In the genomic region with DNA sequence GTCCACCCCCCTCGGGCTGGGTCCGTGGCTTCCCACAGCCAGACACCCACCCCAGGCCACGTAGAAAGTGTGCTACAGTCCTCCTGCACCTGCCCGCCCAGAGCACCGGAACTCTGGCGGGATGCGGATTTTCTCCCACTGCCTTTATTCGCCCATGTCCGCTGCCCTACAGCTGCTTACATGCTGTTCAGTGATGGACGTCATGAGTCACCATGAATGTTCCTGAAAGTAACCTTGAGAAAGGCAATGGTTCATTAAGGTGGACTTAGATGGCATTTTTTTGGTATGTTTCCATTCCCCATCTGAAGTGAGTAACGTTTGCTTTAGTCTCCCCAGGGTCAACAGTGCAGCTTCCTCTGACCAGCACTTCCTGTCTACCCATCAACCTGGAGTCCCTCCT, we compare ENCODE assay signal across 27 mouse cellular contexts.
A peak's percentile ranks its signal among the peaks of the same experiment; 100 is the strongest.
DNase-seq lines count a peak whose midpoint lies in the region; ATAC-seq and TF ChIP-seq lines count a peak whose summit lies in the region.
"Had no signal": no experiment of that assay in that cellular context is flagged by ENCODE, and none has a peak within 500 bp of the region (broad histone marks: within the 10 kb centered on the region; RNA-seq: fewer than 3 reads in every experiment).

No protein-coding gene starts in this region.

- no peak overlapping the region for H3K27ac ChIP-seq in midbrain, postnatal 0 days (ENCODE audit: low read depth, low read length)
- H3K27ac ChIP-seq: embryonic facial prominence, embryonic 12.5 days; embryonic facial prominence, embryonic 15.5 days; heart, adult 2 months; heart, embryonic 10.5 days; heart, embryonic 13.5 days; hindbrain, embryonic 13.5 days; intestine, embryonic 15.5 days had no signal

- WGBS in midbrain, postnatal 0 days, result 93% methylated on average over 11 of the region's 11 CpGs

- no peak for TF ChIP-seq CTCF in midbrain, postnatal 0 days (IDR thresholded peaks at IDR 0.05)

- H3K9ac ChIP-seq in midbrain, postnatal 0 days (replicated peaks; ENCODE audit: low read length, poor library complexity, severe bottlenecking), result no peak overlapping the region
- H3K9ac ChIP-seq: embryonic facial prominence, embryonic 12.5 days; embryonic facial prominence, embryonic 15.5 days; forebrain, embryonic 12.5 days; heart, embryonic 13.5 days; hindbrain, embryonic 13.5 days; intestine, embryonic 15.5 days had no signal

- no peaks in the 10 kb centered on the region for H3K9me3 ChIP-seq in midbrain, postnatal 0 days (ENCODE audit: low read length)
- H3K9me3 ChIP-seq: embryonic facial prominence, embryonic 12.5 days; embryonic facial prominence, embryonic 15.5 days; forebrain, embryonic 12.5 days; heart, embryonic 10.5 days; heart, embryonic 13.5 days; hindbrain, embryonic 13.5 days; intestine, embryonic 15.5 days had no signal

- H3K4me2 ChIP-seq in midbrain, postnatal 0 days (ENCODE audit: low read depth, low read length, poor library complexity, severe bottlenecking), result no peak overlapping the region
- H3K4me2 ChIP-seq: embryonic facial prominence, embryonic 12.5 days; embryonic facial prominence, embryonic 15.5 days; forebrain, embryonic 12.5 days; heart, embryonic 13.5 days; hindbrain, embryonic 13.5 days; intestine, embryonic 15.5 days had no signal

- peak; percentile 33 for DNase-seq in adrenal gland, adult 2 months
- no peak for DNase-seq in adrenal gland, postnatal 25 days
- peak; percentile 71 for DNase-seq in heart, adult 11 months
- DNase-seq in heart, postnatal 4 days, result no peak
- peak; percentile 11 for DNase-seq in adrenal gland, adult 8-10 months
- DNase-seq in adrenal gland, postnatal 36 days, result peak; percentile 7 to 20
- DNase-seq in midbrain, postnatal 0 days (ENCODE audit: low spot score), result no peak
- DNase-seq in right cerebral cortex, adult 2 months (ENCODE audit: low spot score in 2 of 2), result no peak
- DNase-seq: B cell, adult 2 months; cerebellum, adult 18-20 months; cerebellum, adult 9-10 months; cerebellum, postnatal 14 days; gastrocnemius, postnatal 25 days; heart, adult 2 months; heart, postnatal 14 days; kidney, adult 11 months; kidney, adult 8-10 months had no signal

- H3K4me1 ChIP-seq in midbrain, postnatal 0 days (ENCODE audit: insufficient read depth, low read length), result no peaks in the 10 kb centered on the region
- H3K4me1 ChIP-seq: embryonic facial prominence, embryonic 15.5 days; intestine, embryonic 15.5 days had no signal

- no peak for ATAC-seq in midbrain, postnatal 0 days (ENCODE audit: low FRiP score)
- ATAC-seq: hindbrain, embryonic 16.5 days; intestine, embryonic 15.5 days had no signal

- H3K4me3 ChIP-seq in midbrain, postnatal 0 days (ENCODE audit: low read depth, low read length), result no peak overlapping the region
- H3K4me3 ChIP-seq: embryonic facial prominence, embryonic 12.5 days; embryonic facial prominence, embryonic 15.5 days; forebrain, embryonic 12.5 days; heart, adult 2 months; heart, embryonic 10.5 days; heart, embryonic 13.5 days; hindbrain, embryonic 13.5 days; intestine, embryonic 15.5 days had no signal

- H3K27me3 ChIP-seq in midbrain, postnatal 0 days (ENCODE audit: insufficient read depth, low read length), result no peaks in the 10 kb centered on the region
- H3K27me3 ChIP-seq: CH12.LX; embryonic facial prominence, embryonic 12.5 days; embryonic facial prominence, embryonic 15.5 days; forebrain, embryonic 12.5 days; heart, embryonic 13.5 days; hindbrain, embryonic 13.5 days; intestine, embryonic 15.5 days had no signal

- H3K36me3 ChIP-seq in midbrain, postnatal 0 days (ENCODE audit: insufficient read depth, low read length), result no peaks in the 10 kb centered on the region
- H3K36me3 ChIP-seq: embryonic facial prominence, embryonic 12.5 days; embryonic facial prominence, embryonic 15.5 days; forebrain, embryonic 12.5 days; G1E; heart, embryonic 10.5 days; heart, embryonic 13.5 days; hindbrain, embryonic 13.5 days; intestine, embryonic 15.5 days had no signal

Comparison
In these comparisons a context has a peak if more than half of its experiments do, and no peak if none do; other contexts are left out.
1. DNase-seq: peak in adrenal gland, adult 2 months (single experiment), heart, adult 11 months (single experiment), adrenal gland, adult 8-10 months (single experiment) and adrenal gland, postnatal 36 days (2 of 2); none in adrenal gland, postnatal 25 days (single experiment), heart, postnatal 4 days (single experiment), midbrain, postnatal 0 days (single experiment) and right cerebral cortex, adult 2 months (0 of 2).